Mouse (Mus musculus) kidney, postnatal 0 days (tissue): Measurements from ENCODE around the gene Rps10. TPM values are rescaled to one million over a fixed set of nuclear protein-coding genes. Genes with fewer than 3 reads are reported as not detected.

ENCODE experiments used
- ATAC-seq: fragments of 200-750 bp; cut with Nextera tagmentation; replicated peaks from 2 replicates; pipeline ENCODE4 v1.8.0; 2017; ENCODE audit warnings: low read depth, moderate number of reproducible peaks, moderate TSS enrichment, moderate library complexity; ENCODE audit not compliant: low FRiP score
- DNase-seq: peaks from one replicate; pipeline ENCODE4 v3.0.0-alpha.2; 2016; ENCODE audit warnings: low spot score
- H3K27ac ChIP-seq: fragments of 300-500 bp; sonication (generic); 2 replicates; pipeline ENCODE4 v1.5.1; 2014; ENCODE audit warnings: mild to moderate bottlenecking
- H3K27me3 ChIP-seq: fragments of 300-500 bp; sonication (generic); 2 replicates; pipeline ENCODE4 v1.6.1; 2014; ENCODE audit warnings: low read length, mixed read lengths; ENCODE audit not compliant: insufficient read depth
- H3K36me3 ChIP-seq: fragments of 300-500 bp; sonication (generic); 2 replicates; pipeline ENCODE4 v1.6.1; 2014; ENCODE audit warnings: low read length, mixed read lengths; ENCODE audit not compliant: insufficient read depth
- H3K4me1 ChIP-seq: fragments of 300-500 bp; sonication (generic); replicated peaks from 2 replicates; pipeline ENCODE4 v1.6.1; 2014; ENCODE audit warnings: antibody characterized with exemption, low read length, mixed read lengths; ENCODE audit not compliant: insufficient read depth
- H3K4me2 ChIP-seq: fragments of 300-500 bp; sonication (generic); 2 replicates; pipeline ENCODE4 v1.6.1; 2014; ENCODE audit warnings: mild to moderate bottlenecking, low read length, moderate library complexity, mixed read lengths
- H3K4me3 ChIP-seq: fragments of 300-500 bp; sonication (generic); replicated peaks from 2 replicates; pipeline ENCODE4 v1.5.1; 2014; ENCODE audit warnings: low read depth, low read length
- H3K9ac ChIP-seq: fragments of 300-500 bp; sonication (generic); 2 replicates; pipeline ENCODE4 v1.6.1; 2014; ENCODE audit warnings: low read depth, low read length
- H3K9me3 ChIP-seq: fragments of 300-500 bp; sonication (generic); replicated peaks from 2 replicates; pipeline ENCODE4 v1.6.1; 2016; ENCODE audit warnings: low read length, inconsistent platforms, mixed read lengths
- CTCF ChIP-seq: IDR thresholded peaks from 2 replicates; pipeline ENCODE4 v1.5.1; 2016; ENCODE audit warnings: antibody characterized with exemption, low read depth, mild to moderate bottlenecking, moderate library complexity
- WGBS: fragments of 180-500 bp; shearing (Covaris S2); extraction: QIAGEN DNeasy Blood & Tissue Kit; methylation state at CpG from one replicate; pipeline ENCODE4 v1.1.7; 2014; 5-methylcytosine and 5-hydroxymethylcytosine counted together
- polyA plus RNA-seq: library from polyadenylated mRNA; unstranded; fragments of >200 nt; fragmentation: Nextera tagmentation; extraction: Ambion mirVana; gene quantifications from 2 replicates; pipeline ENCODE4 v1.2.1, GENCODE M21; 2015

Rps10 gene
- 1,042 and 1,140 TPM in 2 replicates for polyA plus RNA-seq

GRCm38 (mm10) chr17:27636132-27637020 is at the start of gene Rps10:
TSS of gene Rps10 (minus strand) at chr17:27636669.
- H3K4me2 ChIP-seq, result peak within 1 kb of the TSS; percentile 82
- H3K36me3 ChIP-seq, result peaks cover 18% of the 10 kb centered on the region
- H3K27ac ChIP-seq, result 0 out of 2 replicates have a peak within 1 kb of the TSS, but pooled peaks have one; percentile 89
- no peak for DNase-seq
- 27% methylated on average over 18 of the region's 18 CpGs for WGBS
- H3K27me3 ChIP-seq, result no peaks in the 10 kb centered on the region
- peaks cover 13% of the 10 kb centered on the region for H3K4me1 ChIP-seq
- H3K4me3 ChIP-seq, result peak within 1 kb of the TSS; percentile 93; the same call in 1 of the 2 replicates
- H3K9ac ChIP-seq, result peak within 1 kb of the TSS; percentile 5; the same call in 1 of the 2 replicates
- TF ChIP-seq CTCF, result no peak
- ATAC-seq, result no peak
- H3K9me3 ChIP-seq, result no peaks in the 10 kb centered on the region

GRCm38 (mm10) chr17:27685550-27685913 is 49.1 kb upstream of the Rps10 start:
- Histone ChIP-seq H3K9ac (no peak overlapping the region), H3K4me1 (peaks cover 6% of the 10 kb centered on the region; the same call in 1 of the 2 replicates), H3K27me3 (peaks cover 7% of the 10 kb centered on the region), H3K9me3 (no peaks in the 10 kb centered on the region), H3K27ac (no peak overlapping the region), H3K36me3 (no peaks in the 10 kb centered on the region), H3K4me2 (peak overlapping the region; percentile 79), H3K4me3 (peak overlapping the region; percentile 41)
- TF ChIP-seq CTCF, result no peak
- ATAC-seq (0 out of 2 replicates have a peak, but pooled peaks have one; percentile 14), DNase-seq (no peak)
- 2% methylated on average over 11 of the region's 11 CpGs for WGBS

- Histone ChIP-seq H3K4me2 (peak overlapping the region; percentile 79), H3K4me3 (peak overlapping the region; percentile 41), H3K9ac (no peak overlapping the region), H3K9me3 (no peaks in the 10 kb centered on the region), H3K27ac (no peak overlapping the region), H3K27me3 (peaks cover 7% of the 10 kb centered on the region), H3K4me1 (peaks cover 6% of the 10 kb centered on the region; the same call in 1 of the 2 replicates), H3K36me3 (no peaks in the 10 kb centered on the region)
- ATAC-seq, result peak; percentile 56
- DNase-seq, result peak; percentile 70
- TF ChIP-seq CTCF, result peak; percentile 54; the same call in 1 of the 2 replicates
- under 1% methylated on average over 41 of the region's 53 CpGs for WGBS
Observed at GRCm38 (mm10) chr17:27684886-27685549, 48.5 kb upstream of the Rps10 start.

- ATAC-seq, result peak; percentile 75
- TF ChIP-seq CTCF, result no peak
- H3K27ac ChIP-seq, result no peak overlapping the region
- H3K4me2 ChIP-seq, result no peak overlapping the region
- H3K9ac ChIP-seq, result no peak overlapping the region
- H3K4me3 ChIP-seq, result no peak overlapping the region
- no peaks in the 10 kb centered on the region for H3K4me1 ChIP-seq
- no peaks in the 10 kb centered on the region for H3K36me3 ChIP-seq
- no peaks in the 10 kb centered on the region; the same call in 1 of the 2 replicates for H3K27me3 ChIP-seq
- 28% methylated on average over 11 of the region's 11 CpGs for WGBS
- no peaks in the 10 kb centered on the region for H3K9me3 ChIP-seq
- peak; percentile 10 for DNase-seq
Observed at GRCm38 (mm10) chr17:27678924-27679813, 42.7 kb upstream of the Rps10 start.

GRCm38 (mm10) chr17:27677756-27678155 is 41.3 kb upstream of the Rps10 start:
- Histone ChIP-seq H3K27me3 (no peaks in the 10 kb centered on the region), H3K4me2 (no peak overlapping the region), H3K9ac (no peak overlapping the region), H3K4me3 (no peak overlapping the region), H3K9me3 (no peaks in the 10 kb centered on the region), H3K4me1 (no peaks in the 10 kb centered on the region), H3K36me3 (no peaks in the 10 kb centered on the region), H3K27ac (no peak overlapping the region)
- no peak for TF ChIP-seq CTCF
- DNase-seq, result no peak
- WGBS, result 78% methylated on average over 5 of the region's 5 CpGs
- ATAC-seq, result no peak
